Mouse (Mus musculus): ENCODE data around the gene Mapk8ip1. TPM values are rescaled to one million over a fixed set of nuclear protein-coding genes. Genes with fewer than 3 reads are reported as not detected.
"Not testable (repeated sequence)": the region's sequence is repeated elsewhere in the genome, so short reads cannot be mapped to it uniquely, and the experiment has no call there.

The Mapk8ip1 gene
- polyA plus RNA-seq, 1 experiment from 2014 or later, result 58.3 TPM

- Histone ChIP-seq H3K4me3 (no peak overlapping the region), H3K27ac (replicated peaks) (peak overlapping the region; percentile 92), H3K36me3 (peaks cover 81% of the 10 kb centered on the region), H3K9me3 (replicated peaks) (no peaks in the 10 kb centered on the region), H3K27me3 (ENCODE audit: low read depth, poor library complexity, severe bottlenecking) (no peaks in the 10 kb centered on the region), H3K4me1 (peaks cover 57% of the 10 kb centered on the region)
- no peak for DNase-seq (ENCODE audit: low spot score)
- WGBS, result 90% methylated on average over 9 of the region's 9 CpGs
These were observed 22.1 kb upstream of the Mapk8ip1 start for GRCm38 (mm10) chr2:92423156-92423555.

- no peak overlapping the region for H3K4me3 ChIP-seq
- no peaks in the 10 kb centered on the region for H3K27me3 ChIP-seq (ENCODE audit: low read depth, poor library complexity, severe bottlenecking)
- no peak for DNase-seq (ENCODE audit: low spot score)
- 77% methylated on average over 10 of the region's 10 CpGs for WGBS
- peaks cover 51% of the 10 kb centered on the region for H3K4me1 ChIP-seq
- no peaks in the 10 kb centered on the region for H3K9me3 ChIP-seq (replicated peaks)
- H3K27ac ChIP-seq (replicated peaks), result peak overlapping the region; percentile 92
- H3K36me3 ChIP-seq, result peaks cover 87% of the 10 kb centered on the region
These were observed 21.5 kb upstream of the Mapk8ip1 start for GRCm38 (mm10) chr2:92422388-92423135.

GRCm38 (mm10) chr2:92421723-92422387 lies 20.8 kb upstream of the Mapk8ip1 start:
- Histone ChIP-seq H3K27ac (replicated peaks) (no peak overlapping the region), H3K9me3 (replicated peaks) (no peaks in the 10 kb centered on the region), H3K4me1 (peaks cover 44% of the 10 kb centered on the region), H3K27me3 (ENCODE audit: low read depth, poor library complexity, severe bottlenecking) (no peaks in the 10 kb centered on the region), H3K4me3 (no peak overlapping the region), H3K36me3 (peaks cover 94% of the 10 kb centered on the region)
- 93% methylated on average over 7 of the region's 7 CpGs for WGBS
- DNase-seq (ENCODE audit: low spot score), result no peak

GRCm38 (mm10) chr2:92411705-92412104 lies 10.6 kb upstream of the Mapk8ip1 start:
- Histone ChIP-seq H3K9me3 (replicated peaks) (no peaks in the 10 kb centered on the region), H3K4me1 (no peaks in the 10 kb centered on the region), H3K36me3 (peaks cover 100% of the 10 kb centered on the region), H3K27me3 (ENCODE audit: low read depth, poor library complexity, severe bottlenecking) (no peaks in the 10 kb centered on the region), H3K27ac (replicated peaks) (no peak overlapping the region), H3K4me3 (no peak overlapping the region)
- no peak for DNase-seq (ENCODE audit: low spot score)
- 92% methylated on average over 10 of the region's 10 CpGs for WGBS

- Histone ChIP-seq H3K9me3 (replicated peaks) (no peaks in the 10 kb centered on the region), H3K27me3 (ENCODE audit: low read depth, poor library complexity, severe bottlenecking) (no peaks in the 10 kb centered on the region), H3K27ac (replicated peaks) (no peak overlapping the region), H3K4me1 (peaks cover 14% of the 10 kb centered on the region; the same call in 1 of the 2 replicates), H3K36me3 (peaks cover 100% of the 10 kb centered on the region), H3K4me3 (no peak overlapping the region)
- no peak for DNase-seq (ENCODE audit: low spot score)
- 90% methylated on average over 18 of the region's 18 CpGs for WGBS
These were observed 7.4 kb upstream of the Mapk8ip1 start for GRCm38 (mm10) chr2:92408309-92409045.

GRCm38 (mm10) chr2:92405687-92406086 lies 4.6 kb upstream of the Mapk8ip1 start:
- peaks cover 36% of the 10 kb centered on the region for H3K4me1 ChIP-seq
- H3K9me3 ChIP-seq (replicated peaks), result no peaks in the 10 kb centered on the region
- H3K27ac ChIP-seq (replicated peaks), result peak overlapping the region; percentile 50; the same call in 1 of the 2 replicates
- peaks cover 77% of the 10 kb centered on the region for H3K36me3 ChIP-seq
- H3K4me3 ChIP-seq, result no peak overlapping the region
- 93% methylated on average over 7 of the region's 7 CpGs for WGBS
- no peaks in the 10 kb centered on the region for H3K27me3 ChIP-seq (ENCODE audit: low read depth, poor library complexity, severe bottlenecking)
- no peak for DNase-seq (ENCODE audit: low spot score)

GRCm38 (mm10) chr2:92404737-92405136 lies 3.7 kb upstream of the Mapk8ip1 start:
- Histone ChIP-seq H3K27me3 (ENCODE audit: low read depth, poor library complexity, severe bottlenecking) (0 out of 2 replicates have a peak, but pooled peaks cover 5% of the 10 kb centered on the region), H3K27ac (replicated peaks) (peak overlapping the region; percentile 50; the same call in 1 of the 2 replicates), H3K36me3 (peaks cover 67% of the 10 kb centered on the region), H3K4me1 (peaks cover 45% of the 10 kb centered on the region), H3K9me3 (replicated peaks) (no peaks in the 10 kb centered on the region), H3K4me3 (no peak overlapping the region)
- WGBS, result 88% methylated on average over 6 of the region's 6 CpGs
- DNase-seq (ENCODE audit: low spot score), result no peak

GRCm38 (mm10) chr2:92403776-92404319 lies 2.8 kb upstream of the Mapk8ip1 start:
- peaks cover 59% of the 10 kb centered on the region for H3K36me3 ChIP-seq
- H3K9me3 ChIP-seq (replicated peaks), result no peaks in the 10 kb centered on the region
- 92% methylated on average over 5 of the region's 5 CpGs for whole genome bisulfite sequencing
- H3K4me3 ChIP-seq, result no peak overlapping the region
- H3K27ac ChIP-seq (replicated peaks), result no peak overlapping the region
- 0 out of 2 replicates have a peak, but pooled peaks cover 5% of the 10 kb centered on the region for H3K27me3 ChIP-seq (ENCODE audit: low read depth, poor library complexity, severe bottlenecking)
- DNase-seq (ENCODE audit: low spot score), result no peak
- H3K4me1 ChIP-seq, result peaks cover 53% of the 10 kb centered on the region

GRCm38 (mm10) chr2:92402591-92403326 lies 1.7 kb upstream of the Mapk8ip1 start:
- Histone ChIP-seq H3K4me3 (no peak overlapping the region), H3K36me3 (peaks cover 48% of the 10 kb centered on the region), H3K27ac (replicated peaks) (peak overlapping the region; percentile 2; the same call in 1 of the 2 replicates), H3K4me1 (peaks cover 62% of the 10 kb centered on the region), H3K9me3 (replicated peaks) (no peaks in the 10 kb centered on the region), H3K27me3 (ENCODE audit: low read depth, poor library complexity, severe bottlenecking) (0 out of 2 replicates have a peak, but pooled peaks cover 5% of the 10 kb centered on the region)
- 80% methylated on average over 4 of the region's 4 CpGs for WGBS
- no peak for DNase-seq (ENCODE audit: low spot score)

GRCm38 (mm10) chr2:92400682-92401081 lies 381 bp downstream of the Mapk8ip1 start:
- H3K4me1 ChIP-seq, result peaks cover 71% of the 10 kb centered on the region
- H3K4me3 ChIP-seq, result peak overlapping the region; percentile 80
- H3K27ac ChIP-seq (replicated peaks), result peak overlapping the region; percentile 91
- no peaks in the 10 kb centered on the region for H3K9me3 ChIP-seq (replicated peaks)
- DNase-seq (ENCODE audit: low spot score), result no peak
- 0 out of 2 replicates have a peak, but pooled peaks cover 5% of the 10 kb centered on the region for H3K27me3 ChIP-seq (ENCODE audit: low read depth, poor library complexity, severe bottlenecking)
- 2% methylated on average over 21 of the region's 22 CpGs for WGBS
- H3K36me3 ChIP-seq, result peaks cover 27% of the 10 kb centered on the region

GRCm38 (mm10) chr2:92399877-92400276 lies 1.2 kb downstream of the Mapk8ip1 start:
- 0 out of 2 replicates have a peak overlapping the region, but pooled peaks have one; percentile 18 for H3K27ac ChIP-seq (replicated peaks)
- peaks cover 66% of the 10 kb centered on the region for H3K4me1 ChIP-seq
- 59% methylated on average over 4 of the region's 4 CpGs for WGBS

GRCm38 (mm10) chr2:92397436-92397835 lies 3.6 kb downstream of the Mapk8ip1 start:
- 90% methylated on average over 1 of the region's 1 CpGs for WGBS
- H3K4me3 ChIP-seq, result no peak overlapping the region
- peak overlapping the region; percentile 76 for H3K27ac ChIP-seq (replicated peaks)
- no peaks in the 10 kb centered on the region for H3K9me3 ChIP-seq (replicated peaks)
- DNase-seq (ENCODE audit: low spot score), result no peak
- H3K27me3 ChIP-seq (ENCODE audit: low read depth, poor library complexity, severe bottlenecking), result peaks cover 19% of the 10 kb centered on the region; the same call in 1 of the 2 replicates
- H3K4me1 ChIP-seq, result peaks cover 74% of the 10 kb centered on the region
- H3K36me3 ChIP-seq, result no peaks in the 10 kb centered on the region

More at GRCm38 (mm10) chr2:92399877-92400276, 1.2 kb downstream of the Mapk8ip1 start:
- H3K36me3 ChIP-seq, result peaks cover 19% of the 10 kb centered on the region
- H3K4me3 ChIP-seq, result peak overlapping the region; percentile 80
- DNase-seq (ENCODE audit: low spot score); H3K9me3 ChIP-seq (replicated peaks); H3K27me3 ChIP-seq (ENCODE audit: low read depth, poor library complexity, severe bottlenecking): not testable (repeated sequence)
